Mouse (Mus musculus) bone marrow, adult 2 months (tissue): ENCODE measurements around the gene Hmg20b.

Experiments
- CTCF ChIP-seq: fragments of 200-500 bp; IDR thresholded peaks from 2 replicates; pipeline ENCODE4 v1.5.1; 2011; ENCODE audit warnings: low read length, control low read depth; ENCODE audit not compliant: control insufficient read depth, insufficient read depth
- POLR2A ChIP-seq: fragments of 200-500 bp; IDR thresholded peaks from 2 replicates; pipeline ENCODE4 v1.6.1; 2011; ENCODE audit warnings: low read depth, mild to moderate bottlenecking, control low read depth, low read length, borderline replicate concordance; ENCODE audit not compliant: control insufficient read depth

DNA sequence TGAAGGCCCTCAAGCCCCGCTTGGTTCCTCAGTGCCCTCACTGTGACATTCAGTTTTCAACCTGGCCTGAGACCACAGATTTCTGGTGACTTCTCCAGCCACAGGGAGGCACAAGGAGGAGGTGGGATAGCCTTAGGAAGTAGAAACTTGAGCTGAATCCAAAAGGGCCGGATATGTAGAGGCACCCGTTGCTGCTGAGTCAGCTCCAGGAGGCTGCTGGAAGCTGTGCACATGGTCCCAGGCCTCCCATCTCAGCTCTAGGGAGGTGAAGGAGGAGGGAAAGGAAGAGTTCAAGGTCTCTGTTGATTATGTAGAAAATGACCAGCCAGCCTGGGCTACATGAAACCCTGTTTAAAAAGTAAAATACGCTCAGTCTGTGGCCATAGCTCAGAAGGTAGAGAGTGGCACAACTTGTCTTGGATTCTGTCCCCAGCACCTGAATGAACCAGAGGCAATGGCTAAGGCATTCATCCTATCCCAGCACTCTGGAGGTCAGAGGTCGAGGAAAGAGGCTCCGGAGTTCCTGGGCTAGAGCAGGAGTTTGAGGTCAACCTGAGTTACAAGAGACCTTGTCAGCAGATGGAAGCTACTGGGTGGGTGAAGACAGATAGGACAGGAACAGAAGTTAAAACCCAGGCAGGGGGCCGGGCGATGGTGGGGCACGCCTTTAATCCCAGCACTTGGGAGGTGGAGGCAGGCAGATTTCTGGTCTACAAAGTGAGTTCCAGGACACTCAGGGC, 4.6 kb upstream of the Hmg20b start:
- no peak for TF ChIP-seq POLR2A
- no peak for TF ChIP-seq CTCF
